Mouse (Mus musculus) neutrophil, adult 5-6 weeks (primary cell): ENCODE results near the gene Fbxo2. TPM values are rescaled to one million over a fixed set of nuclear protein-coding genes. Genes with fewer than 3 reads are reported as not detected.

ENCODE experiments used
- ATAC-seq: fragments of 151-379, 151-347 bp; 2 replicates; pipeline ENCODE4 v1.8.0; 2017; ENCODE audit warnings: mild to moderate bottlenecking, moderate TSS enrichment; ENCODE audit not compliant: insufficient number of reproducible peaks, poor library complexity, low FRiP score, severe bottlenecking; ENCODE audit errors: extremely low read depth
- total RNA-seq: library from RNA; stranded (forward); fragments of 200-1000 nt; gene quantifications from 2 replicates; pipeline ENCODE4 v1.2.3, GENCODE M21; 2017

The Fbxo2 gene
- total RNA-seq, 1 experiment from 2014 or later, result not detected

- ATAC-seq, result no peak
These were observed 55.0 kb downstream of the Fbxo2 start for GRCm38 (mm10) chr4:148215264-148215900.

Other genes with a start within 250 kb of the Fbxo2 start
- gene Plod1, start 223.9 kb upstream of the Fbxo2 start, total RNA-seq, result 15.5 and 15.7 TPM in 2 replicates
- gene 2510039O18Rik, start 219.7 kb upstream of the Fbxo2 start, total RNA-seq, result 50.6 and 53.2 TPM in 2 replicates
- not detected in 2 replicates for gene Nppb, start 174.8 kb upstream of the Fbxo2 start, total RNA-seq
- gene Nppa, start 159.9 kb upstream of the Fbxo2 start, total RNA-seq, result not detected in 2 replicates
- 14.9 and 16.5 TPM in 2 replicates for gene Clcn6, start 121.8 kb upstream of the Fbxo2 start, total RNA-seq
- gene Mthfr, start 121.5 kb upstream of the Fbxo2 start, total RNA-seq, result 10.0 and 20.0 TPM in 2 replicates
- 19.3 and 20.5 TPM in 2 replicates for gene Agtrap, start 72.6 kb upstream of the Fbxo2 start, total RNA-seq
- gene Mad2l2, start 30.2 kb upstream of the Fbxo2 start, total RNA-seq, result 8.7 and 12.2 TPM in 2 replicates
- gene Draxin, start 29.9 kb upstream of the Fbxo2 start, total RNA-seq, result 0.93 and 1.4 TPM in 2 replicates
- 10.2 and 11.3 TPM in 2 replicates for gene Fbxo6, start 8.5 kb upstream of the Fbxo2 start, total RNA-seq
- 0.93 and 1.8 TPM in 2 replicates for gene Fbxo44, start 139 bp upstream of the Fbxo2 start, total RNA-seq
- not detected in 2 replicates for gene Disp3, start 127.3 kb downstream of the Fbxo2 start, total RNA-seq